Mouse (Mus musculus) heart, adult 9 months (tissue): Measurements from ENCODE around the gene Gm21897.
"Not testable (repeated sequence)": the region's sequence is repeated elsewhere in the genome, so short reads cannot be mapped to it uniquely, and the experiment has no call there.

Experiments
- DNase-seq, 2 experiments: peaks; one replicate each; pipeline ENCODE4 v3.0.0; 2022; ENCODE audit warnings: low spot score in 2 of 2

The Gm21897 gene

DNA sequence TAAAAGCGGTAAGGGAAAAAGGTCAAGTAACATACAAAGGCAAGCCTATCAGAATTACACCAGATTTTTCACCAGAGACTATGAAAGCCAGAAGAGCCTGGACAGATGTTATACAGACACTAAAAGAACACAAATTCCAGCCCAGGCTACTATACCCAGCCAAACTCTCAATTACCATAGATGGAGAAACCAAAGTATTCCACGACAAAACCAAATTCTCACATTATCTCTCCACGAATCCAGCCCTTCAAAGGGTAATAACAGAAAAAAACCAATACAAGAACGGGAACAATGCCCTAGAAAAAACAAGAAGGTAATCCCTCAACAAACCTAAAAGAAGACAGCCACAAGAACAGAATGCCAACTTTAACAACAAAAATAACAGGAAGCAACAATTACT, at the start of gene Gm21897:
TSS of gene Gm21897 (plus strand) at position 301 of the 400 bp plus-strand sequence.
- not testable (repeated sequence) for DNase-seq

DNA sequence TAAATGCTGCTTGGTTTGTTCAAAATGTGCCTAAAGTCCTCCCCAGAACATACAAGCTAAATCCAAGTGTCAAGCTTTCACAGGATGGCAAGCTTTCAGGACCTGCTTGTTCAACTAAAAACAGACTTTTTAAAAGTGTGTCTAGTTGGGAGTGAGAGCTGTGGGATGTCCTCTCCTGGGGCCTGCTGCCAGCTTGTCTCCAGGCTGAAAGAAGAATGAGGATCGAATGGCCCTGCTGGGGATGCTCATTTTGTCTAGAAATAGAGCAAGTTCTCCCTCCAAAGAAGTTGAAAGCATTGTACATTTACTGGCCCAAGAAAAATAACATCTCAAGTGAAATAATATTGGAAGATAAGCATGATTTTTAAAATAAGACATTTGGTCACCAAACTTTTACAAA, 45.0 kb upstream of the Gm21897 start:
- no peak for DNase-seq

DNA sequence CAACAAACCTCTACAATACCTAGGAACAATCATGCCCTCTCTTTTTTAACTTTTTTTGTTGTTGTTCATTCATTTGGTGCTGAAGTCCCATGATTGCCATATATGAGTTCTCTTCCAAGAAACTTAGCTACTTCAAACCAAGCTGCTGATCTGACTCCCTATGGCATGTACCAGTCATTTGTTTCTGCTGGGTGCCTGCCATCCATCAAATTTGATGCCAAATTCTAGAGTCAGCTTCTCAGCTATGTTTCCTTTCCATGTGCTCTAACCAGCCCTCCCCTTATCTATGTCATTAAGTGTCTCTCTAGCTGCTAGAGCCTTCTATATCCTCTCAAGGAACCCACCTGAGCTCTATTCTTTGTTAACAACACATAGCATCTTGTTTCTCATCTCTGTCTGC, 39.8 kb upstream of the Gm21897 start:
- DNase-seq: no peak

DNA sequence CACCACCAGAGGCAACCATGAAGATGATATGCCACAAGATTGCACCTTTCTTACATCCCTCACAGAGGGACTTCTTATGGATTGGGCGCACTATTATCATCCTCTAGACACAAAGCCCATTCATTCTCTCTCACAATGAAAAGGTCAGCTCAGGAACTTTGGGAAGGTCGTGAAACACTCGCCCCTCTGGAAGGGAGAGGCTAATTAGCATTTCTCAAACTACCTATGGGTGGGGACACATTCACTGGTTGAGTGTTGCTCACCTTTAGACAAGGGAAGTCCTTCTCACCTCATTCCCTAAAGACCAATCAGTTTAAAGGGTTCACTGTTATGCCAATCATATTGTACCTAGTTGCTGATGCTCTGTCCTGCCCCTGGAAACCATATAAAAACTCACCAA, 24.2 kb upstream of the Gm21897 start:
- no peak for DNase-seq

DNA sequence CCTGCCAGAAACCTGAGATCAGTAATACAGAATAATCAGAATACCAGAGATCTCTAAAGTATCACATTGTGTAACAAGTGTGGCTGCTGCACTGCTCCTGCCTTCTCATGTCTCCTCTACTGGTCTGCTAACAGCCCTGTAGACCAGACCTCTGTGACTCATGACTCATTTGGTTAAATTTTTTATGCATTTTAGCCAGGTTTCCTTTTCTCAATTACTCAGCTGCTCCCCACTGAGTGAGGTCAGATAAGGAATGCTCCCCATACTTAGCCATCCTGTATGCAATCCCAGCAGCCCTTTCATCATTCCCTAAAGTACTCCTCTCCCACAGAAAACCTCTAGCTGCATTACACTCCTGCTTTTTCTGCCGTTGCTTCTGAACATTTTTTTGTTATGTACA, 23.0 kb upstream of the Gm21897 start:
- DNase-seq: no peak

DNA sequence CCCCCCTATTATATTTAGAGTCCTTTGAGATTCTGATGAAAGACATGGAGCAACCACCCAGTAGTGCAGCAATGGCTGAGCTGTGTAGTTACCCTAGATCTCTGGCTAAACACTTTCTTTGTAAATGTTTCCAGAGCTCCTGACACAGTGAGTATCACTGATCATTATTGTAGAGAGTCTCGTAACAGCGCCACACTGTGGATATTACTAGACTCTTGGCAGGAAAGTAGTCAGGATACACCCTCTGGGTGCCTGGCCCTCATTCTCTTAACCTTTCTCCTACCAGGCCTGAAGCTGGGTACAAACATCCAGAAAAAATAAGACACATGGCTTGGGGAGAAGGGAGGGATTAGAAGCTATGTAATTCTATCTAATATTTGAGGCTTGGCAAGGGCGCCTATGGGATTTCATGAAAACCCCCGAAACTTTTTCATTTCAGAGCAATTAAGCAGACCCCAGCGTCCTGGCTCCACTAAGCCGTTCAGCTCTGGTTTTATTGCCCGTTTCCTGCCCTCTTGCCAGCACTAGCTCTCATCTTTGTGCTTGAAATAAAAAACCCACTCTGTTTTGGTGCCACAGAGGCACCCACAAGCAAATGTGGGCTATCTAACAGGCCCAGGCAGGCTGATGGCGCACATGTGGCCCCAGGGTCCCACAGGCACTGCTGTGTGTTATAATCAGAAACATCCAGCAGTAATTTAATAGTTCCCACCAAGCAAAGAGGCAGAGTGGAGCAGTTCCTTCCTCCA, 22.2 kb upstream of the Gm21897 start:
- peak; percentile 5 to 16 for DNase-seq

DNA sequence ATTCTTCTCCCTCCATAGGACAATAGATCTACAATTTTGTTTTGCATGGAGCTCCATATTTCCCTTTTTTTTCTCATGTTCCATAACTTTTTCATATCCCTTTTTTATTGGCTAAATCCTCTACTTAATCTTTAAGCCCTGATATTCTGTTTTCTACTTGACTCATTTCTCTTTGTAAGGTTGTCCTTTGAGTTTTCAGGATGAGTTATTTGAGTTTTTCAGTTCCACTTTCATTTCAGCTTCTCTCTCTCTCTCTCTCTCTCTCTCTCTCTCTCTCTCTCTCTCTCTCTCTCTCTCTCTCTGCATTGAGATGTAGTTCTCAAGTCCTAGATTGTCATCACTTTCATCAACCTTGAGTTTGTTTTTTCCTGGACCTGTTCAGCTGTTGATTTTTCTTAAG, 17.3 kb downstream of the Gm21897 start:
- no peak for DNase-seq

DNA sequence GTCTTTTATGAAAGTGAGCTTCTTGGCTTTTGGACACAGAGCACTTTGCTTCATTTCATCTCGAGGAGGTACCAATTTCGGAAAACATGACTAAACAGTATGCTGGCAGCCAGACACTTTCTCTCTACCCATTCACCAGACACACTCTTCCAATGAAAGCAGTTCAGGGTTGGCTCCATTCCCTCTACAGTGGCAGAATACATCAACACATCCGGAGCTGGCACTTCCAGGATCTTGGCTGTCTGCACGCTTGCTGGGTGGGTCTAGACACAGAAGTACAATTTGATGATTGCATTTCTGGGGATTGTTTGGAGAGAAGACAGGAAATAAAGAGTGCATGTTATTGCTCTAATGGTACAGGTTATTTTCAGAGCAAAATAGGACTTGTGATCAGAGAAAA, 21.8 kb downstream of the Gm21897 start:
- DNase-seq: no peak

DNA sequence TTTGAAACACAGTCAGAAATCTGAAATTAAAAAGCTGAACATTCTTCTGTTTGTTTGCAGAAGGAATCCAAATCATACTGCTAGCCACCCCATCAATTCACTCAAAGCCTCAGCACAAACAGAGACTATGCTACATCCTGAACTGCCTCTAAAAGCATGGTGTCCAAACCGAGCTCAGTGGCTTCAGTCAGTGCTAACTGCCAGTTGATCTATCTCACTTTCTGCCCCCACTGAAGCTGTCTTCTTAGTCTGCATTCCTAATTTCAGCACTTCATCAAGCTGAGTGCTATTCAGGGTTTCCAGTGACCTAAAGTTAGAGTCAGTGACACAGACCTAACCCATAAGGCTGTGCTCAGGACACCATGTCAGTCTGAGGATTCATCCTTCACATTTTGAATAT, 28.8 kb downstream of the Gm21897 start:
- DNase-seq: no peak

DNA sequence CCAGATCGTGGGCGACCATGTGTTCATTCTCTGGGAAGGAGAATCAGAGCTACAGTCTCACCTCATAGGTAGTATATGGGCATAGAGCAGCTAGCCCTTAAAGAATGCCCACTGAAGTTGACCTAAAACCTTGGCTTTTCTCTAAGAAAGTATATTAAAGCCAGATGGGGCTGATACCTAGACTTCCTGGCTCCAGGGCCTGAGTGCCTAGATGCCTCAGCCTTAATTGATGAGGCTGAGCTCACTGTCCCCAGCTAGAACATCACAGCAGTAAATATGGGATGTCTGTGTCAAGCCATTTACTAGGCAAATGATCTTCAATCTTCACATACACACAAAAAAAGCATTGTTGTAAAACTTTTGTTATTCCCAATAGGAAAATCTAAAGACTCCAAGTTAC, 32.1 kb downstream of the Gm21897 start:
- DNase-seq: no peak

DNA sequence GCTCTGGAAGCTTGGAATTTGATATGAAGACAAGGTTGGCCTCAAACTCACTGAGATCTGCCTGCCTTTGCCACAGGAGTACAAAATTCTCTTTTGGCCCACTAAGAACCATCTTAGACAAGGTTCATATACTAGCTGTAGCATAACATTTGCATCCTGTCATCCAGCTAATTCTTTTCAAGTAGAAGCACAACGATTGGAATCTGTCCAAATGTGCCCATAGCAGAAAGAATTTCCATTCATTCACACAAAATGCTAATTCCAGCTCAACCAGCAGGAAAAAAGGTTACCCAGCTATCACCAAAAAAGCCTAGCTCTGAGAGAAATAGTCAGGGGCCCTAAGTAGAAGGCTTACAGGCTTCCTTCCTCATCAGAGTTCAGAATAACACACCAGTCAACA, 34.0 kb downstream of the Gm21897 start:
- DNase-seq: no peak

DNA sequence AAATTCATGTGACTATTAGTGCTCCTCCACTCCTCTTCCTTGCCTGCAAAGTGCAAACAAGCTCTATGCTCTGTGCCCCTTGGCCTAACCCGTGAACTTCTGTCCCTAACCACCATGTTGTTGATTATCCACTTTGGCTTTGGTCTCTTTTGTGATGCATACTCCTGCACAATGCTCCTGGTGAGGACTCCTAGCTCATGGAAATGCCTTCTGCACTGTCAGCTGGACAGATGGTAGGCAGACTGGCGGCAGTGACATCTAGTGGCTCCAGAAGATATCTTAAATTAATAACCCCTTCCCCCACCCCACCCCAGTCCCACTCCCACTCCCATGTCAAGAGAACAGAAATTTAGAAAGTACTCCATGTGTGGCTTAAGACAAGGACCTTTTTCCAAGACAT, 35.1 kb downstream of the Gm21897 start:
- DNase-seq: no peak

DNA sequence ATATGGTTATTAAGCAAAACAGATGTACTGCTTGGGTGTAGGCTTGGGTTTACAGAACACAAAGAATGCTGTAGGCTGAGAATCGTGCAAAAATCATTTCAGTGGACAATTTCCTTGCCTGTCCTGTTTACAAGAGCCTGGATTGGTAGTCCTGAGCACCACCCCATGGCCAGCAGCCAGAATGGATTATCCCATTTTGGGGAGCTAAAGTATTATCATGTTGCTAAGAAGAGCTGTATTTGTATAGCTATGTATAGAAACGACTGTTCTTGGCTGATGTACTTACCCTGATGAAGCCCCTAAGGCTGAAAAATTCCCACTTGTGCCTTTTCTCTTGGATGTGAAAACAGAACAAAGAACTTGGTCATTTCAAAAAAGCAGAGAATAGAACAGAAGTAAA, 37.6 kb downstream of the Gm21897 start:
- DNase-seq: no peak

DNA sequence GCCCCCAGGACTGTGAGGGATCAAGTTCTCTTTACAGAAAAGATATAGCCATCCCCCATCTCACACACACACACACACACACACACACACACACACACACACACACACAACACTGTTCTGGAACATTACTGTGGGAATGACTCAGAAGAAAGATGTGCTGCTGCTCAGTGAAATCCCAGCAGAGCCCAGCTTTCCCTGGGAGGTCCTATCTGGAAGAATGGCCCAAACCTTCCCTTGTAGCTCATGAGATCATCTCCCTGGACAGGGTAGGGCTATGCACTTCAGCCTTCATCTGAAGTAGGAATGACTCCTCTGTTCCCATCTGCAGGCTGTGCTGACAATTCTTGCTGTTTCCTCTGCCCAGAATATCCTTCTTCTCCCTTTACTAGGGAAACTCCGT, 38.1 kb downstream of the Gm21897 start:
- peak; percentile 5 to 21 for DNase-seq

DNA sequence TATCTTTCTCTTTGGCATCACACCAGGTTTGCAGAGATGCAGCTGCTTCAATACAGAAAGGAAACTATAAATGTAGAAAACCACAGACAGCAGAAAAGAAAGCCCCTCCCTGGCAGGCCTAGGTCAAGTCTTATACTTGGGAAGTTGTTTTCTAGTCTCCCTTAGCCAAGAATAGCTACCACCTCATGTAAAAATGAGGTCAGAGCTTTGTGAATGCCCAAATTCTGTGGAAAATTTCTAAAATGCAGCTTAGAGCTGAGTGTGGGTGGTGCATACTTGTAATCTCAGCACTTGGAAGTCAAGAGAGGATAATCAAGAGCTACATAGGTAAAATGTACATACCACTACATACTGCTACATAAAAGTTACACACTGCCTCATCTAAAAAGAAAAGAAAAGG, 40.5 kb downstream of the Gm21897 start:
- no peak for DNase-seq

DNA sequence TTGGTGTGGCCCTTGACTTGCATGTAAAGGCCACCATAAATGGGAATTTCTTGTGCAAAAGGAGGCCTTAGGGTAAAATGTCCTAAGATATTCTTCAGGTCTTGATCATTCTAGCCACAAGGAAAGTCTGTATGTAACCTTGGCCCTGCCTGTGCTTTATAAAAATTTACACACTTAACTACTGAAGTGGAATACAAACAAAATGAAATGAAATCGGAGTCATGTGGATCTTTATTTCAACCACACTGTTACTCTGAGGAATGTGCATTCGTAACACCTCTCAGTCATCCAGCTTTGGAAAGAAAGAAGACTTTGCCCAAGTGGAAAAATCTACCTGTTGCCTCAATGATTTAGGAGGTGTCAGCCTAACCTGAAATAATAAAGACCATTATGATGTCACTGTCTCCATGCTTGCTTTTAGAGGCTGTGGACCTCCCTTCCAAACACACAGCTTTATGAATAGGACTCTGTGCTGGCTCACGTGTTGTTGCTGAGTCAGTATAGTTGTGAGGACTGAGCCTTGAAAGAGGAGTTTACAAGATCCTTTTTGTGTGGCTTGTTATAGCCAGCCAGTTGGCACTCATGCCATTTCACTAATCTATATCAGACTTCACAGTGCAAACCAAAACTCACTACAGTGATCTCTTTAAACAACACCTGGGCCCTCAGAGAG, 42.0 kb downstream of the Gm21897 start:
- no peak for DNase-seq

DNA sequence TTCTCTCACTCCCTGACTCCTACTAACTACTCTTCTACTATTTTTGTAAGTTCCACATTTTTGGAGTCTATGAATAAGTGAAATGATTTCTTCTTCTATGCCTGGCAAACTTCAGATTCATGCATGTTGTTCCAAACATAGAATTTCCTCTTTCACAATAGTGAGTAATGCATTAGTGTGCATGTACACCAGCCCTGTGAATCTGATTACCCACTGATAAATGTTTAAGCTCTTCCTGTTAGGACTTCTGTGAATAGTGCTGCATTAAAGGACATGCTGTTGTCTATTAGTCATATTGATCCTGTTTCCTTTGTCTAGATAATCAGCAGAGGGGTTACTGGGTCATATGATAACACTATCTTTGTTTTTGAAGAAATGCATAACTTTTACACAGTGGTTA, 43.6 kb downstream of the Gm21897 start:
- DNase-seq: no peak
